Mouse (Mus musculus): ENCODE data around the gene Kif13a.

GRCm38 (mm10) chr13:46907115-46907514, 22.6 kb downstream of the Kif13a start:
- TF ChIP-seq HCFC1 (IDR thresholded peaks at IDR 0.05; ENCODE audit: low read depth, low read length) = no peak
- no peak for TF ChIP-seq ZC3H11A (IDR thresholded peaks at IDR 0.05; ENCODE audit: low read depth, low read length)

Measured in MEL (cell line).